Mouse (Mus musculus) heart, embryonic 12.5 days (tissue): ENCODE data around the gene Prb1. TPM values are rescaled to one million over a fixed set of nuclear protein-coding genes. Genes with fewer than 3 reads are reported as not detected.
"Not testable (repeated sequence)": the region's sequence is repeated elsewhere in the genome, so short reads cannot be mapped to it uniquely, and the experiment has no call there.

Source experiments
- ATAC-seq: fragments of 200-750 bp; cut with Nextera tagmentation; 2 replicates; pipeline ENCODE4 v1.8.0; 2017; ENCODE audit warnings: moderate TSS enrichment, moderate library complexity; ENCODE audit not compliant: insufficient number of reproducible peaks, low FRiP score
- H3K27ac ChIP-seq: fragments of 300-500 bp; sonication (generic); 2 replicates; pipeline ENCODE4 v1.5.1; 2016; ENCODE audit warnings: mild to moderate bottlenecking, moderate library complexity; ENCODE audit not compliant: poor library complexity, severe bottlenecking
- H3K27me3 ChIP-seq: fragments of 300-500 bp; sonication (generic); replicated peaks from 2 replicates; pipeline ENCODE4 v1.6.1; 2016; ENCODE audit warnings: mild to moderate bottlenecking, moderate library complexity
- H3K36me3 ChIP-seq: fragments of 300-500 bp; sonication (generic); 2 replicates; pipeline ENCODE4 v1.6.1; 2016; ENCODE audit warnings: mild to moderate bottlenecking, moderate library complexity
- H3K4me1 ChIP-seq: fragments of 300-500 bp; sonication (generic); replicated peaks from 2 replicates; pipeline ENCODE4 v1.6.1; 2016; ENCODE audit warnings: mild to moderate bottlenecking
- H3K4me2 ChIP-seq: fragments of 300-500 bp; sonication (generic); 2 replicates; pipeline ENCODE4 v1.6.1; 2016; ENCODE audit warnings: mild to moderate bottlenecking, moderate library complexity
- H3K4me3 ChIP-seq: fragments of 300-500 bp; sonication (generic); 2 replicates; pipeline ENCODE4 v1.5.1; 2016; ENCODE audit warnings: mild to moderate bottlenecking
- H3K9ac ChIP-seq: fragments of 300-500 bp; sonication (generic); 2 replicates; pipeline ENCODE4 v1.6.1; 2016; ENCODE audit warnings: mild to moderate bottlenecking, moderate library complexity
- H3K9me3 ChIP-seq: fragments of 300-500 bp; sonication (generic); replicated peaks from 2 replicates; pipeline ENCODE4 v1.6.1; 2016; ENCODE audit warnings: mild to moderate bottlenecking, moderate library complexity
- polyA plus RNA-seq: library from polyadenylated mRNA; unstranded; fragments of >200 nt; fragmentation: Nextera tagmentation; extraction: Ambion mirVana; gene quantifications from 2 replicates; pipeline ENCODE4 v1.2.1, GENCODE M21; 2016

Prb1 gene
- polyA plus RNA-seq, result not detected in 2 replicates

DNA sequence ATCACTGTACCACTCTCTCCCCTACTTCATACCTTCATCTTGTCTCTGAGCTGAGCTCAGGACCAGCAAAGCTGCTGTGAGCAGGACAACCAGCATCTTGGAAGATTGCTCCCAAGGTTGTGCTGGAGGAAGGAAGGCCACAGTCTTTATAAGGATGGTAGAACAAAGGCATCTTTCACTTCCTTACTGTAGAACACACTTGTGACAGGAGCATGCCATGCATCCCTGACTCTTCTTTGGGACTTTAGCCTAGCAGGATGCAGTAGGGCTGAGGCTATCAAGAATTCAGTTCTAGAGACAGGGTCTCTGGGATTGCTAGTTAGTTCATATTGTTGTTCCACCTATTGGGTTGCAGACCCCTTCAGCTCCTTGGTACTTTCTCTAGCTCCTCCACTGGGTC, at the start of gene Prb1:
Prb1 (minus strand) TSS at position 101 of the 400 bp plus-strand sequence.
- not testable (repeated sequence) for H3K27ac ChIP-seq, H3K4me1 ChIP-seq, H3K4me2 ChIP-seq, H3K9ac ChIP-seq, H3K4me3 ChIP-seq, H3K9me3 ChIP-seq, H3K36me3 ChIP-seq, H3K27me3 ChIP-seq, ATAC-seq

Other genes with a start within 250 kb of the Prb1 start
- not detected in 2 replicates for gene Prpmp5, start 104.2 kb upstream of the Prb1 start, polyA plus RNA-seq
- gene Gm8882, start 153.6 kb upstream of the Prb1 start, polyA plus RNA-seq, result not detected in 2 replicates